ENCODE assay signal across 8 mouse cellular contexts in genomic region chr11:3647688-3648087, GRCm38 (mm10). TPM values are rescaled to one million over a fixed set of nuclear protein-coding genes. Genes with fewer than 3 reads are reported as not detected.
A peak's percentile ranks its signal among the peaks of the same experiment; 100 is the strongest.
DNase-seq lines count a peak whose midpoint lies in the region; ATAC-seq and TF ChIP-seq lines count a peak whose summit lies in the region.

No protein-coding gene starts in this region.

- peaks cover 8% of the 10 kb centered on the region; the same call in 1 of the 2 replicates for H3K4me1 ChIP-seq in kidney, adult 2 months (ENCODE audit: control insufficient read depth, insufficient read depth, low read length)
- H3K4me1 ChIP-seq in hindbrain, embryonic 11.5 days (replicated peaks; ENCODE audit: control insufficient read depth, insufficient read depth, low read length) = peaks cover 6% of the 10 kb centered on the region; the same call in 1 of the 2 replicates
- H3K4me1 ChIP-seq in midbrain, embryonic 15.5 days = peaks cover 32% of the 10 kb centered on the region

- H3K27ac ChIP-seq in kidney, adult 2 months (ENCODE audit: insufficient read depth, low read depth, low read length) = no peak overlapping the region
- no peak overlapping the region for H3K27ac ChIP-seq in hindbrain, embryonic 11.5 days (ENCODE audit: low read depth, low read length)
- H3K27ac ChIP-seq in midbrain, embryonic 15.5 days = no peak overlapping the region

- DNase-seq in kidney, adult 2 months = no peak
- no peak for DNase-seq in kidney, postnatal 10 days
- DNase-seq in R1 (ENCODE audit: low read depth, low spot score) = peak; percentile 18
- DNase-seq in hindbrain, embryonic 11.5 days (ENCODE audit: low spot score) = no peak
- no peak for DNase-seq in urinary bladder, postnatal 4 days (ENCODE audit: low spot score in 2 of 2)
- no peak for DNase-seq in embryo, embryonic 10.5 days (ENCODE audit: low spot score)
- DNase-seq in right cerebral cortex, postnatal 36 days (ENCODE audit: low spot score in 2 of 2) = no peak

- 84% methylated on average over 5 of the region's 5 CpGs for WGBS in kidney, adult 2 months
- WGBS in hindbrain, embryonic 11.5 days = 83% methylated on average over 5 of the region's 5 CpGs
- WGBS in midbrain, embryonic 15.5 days = 91% methylated on average over 5 of the region's 5 CpGs

- TF ChIP-seq POLR2A in kidney, adult 2 months (IDR thresholded peaks at IDR 0.05; ENCODE audit: low read depth, low read length) = no peak

- peaks cover 18% of the 10 kb centered on the region for H3K36me3 ChIP-seq in kidney, adult 2 months (ENCODE audit: control insufficient read depth, insufficient read depth, low read length)
- peaks cover 23% of the 10 kb centered on the region for H3K36me3 ChIP-seq in hindbrain, embryonic 11.5 days (ENCODE audit: control insufficient read depth, insufficient read depth, low read length)
- peaks cover 35% of the 10 kb centered on the region for H3K36me3 ChIP-seq in midbrain, embryonic 15.5 days (replicated peaks)

- H3K27me3 ChIP-seq in kidney, adult 2 months (replicated peaks; ENCODE audit: control insufficient read depth, insufficient read depth, low read length) = no peaks in the 10 kb centered on the region
- H3K27me3 ChIP-seq in hindbrain, embryonic 11.5 days (ENCODE audit: control insufficient read depth, insufficient read depth, low read length) = no peaks in the 10 kb centered on the region
- no peaks in the 10 kb centered on the region for H3K27me3 ChIP-seq in midbrain, embryonic 15.5 days (replicated peaks)

- peaks cover 17% of the 10 kb centered on the region; the same call in 1 of the 2 replicates for H3K9me3 ChIP-seq in hindbrain, embryonic 11.5 days (ENCODE audit: control insufficient read depth, low read length)
- H3K9me3 ChIP-seq in midbrain, embryonic 15.5 days = peaks cover 11% of the 10 kb centered on the region

- no peak for ATAC-seq in hindbrain, embryonic 11.5 days (ENCODE audit: low FRiP score)
- ATAC-seq in midbrain, embryonic 15.5 days (replicated peaks) = no peak

- TF ChIP-seq CTCF in kidney, adult 2 months (conservative IDR thresholded peaks at IDR 0.05; ENCODE audit: insufficient read depth, insufficient read length, low read depth, low read length) = no peak

- H3K4me2 ChIP-seq in hindbrain, embryonic 11.5 days (replicated peaks; ENCODE audit: low read depth, low read length) = peak overlapping the region; percentile 75
- H3K4me2 ChIP-seq in midbrain, embryonic 15.5 days = peak overlapping the region; percentile 84

- peak overlapping the region; percentile 97; the same call in 1 of the 2 replicates for H3K9ac ChIP-seq in hindbrain, embryonic 11.5 days (ENCODE audit: low read depth, low read length)
- peak overlapping the region; percentile 89; the same call in 1 of the 2 replicates for H3K9ac ChIP-seq in midbrain, embryonic 15.5 days

- peak overlapping the region; percentile 92 for H3K4me3 ChIP-seq in kidney, adult 2 months (ENCODE audit: insufficient read depth, low read depth, low read length)
- peak overlapping the region; percentile 97 for H3K4me3 ChIP-seq in hindbrain, embryonic 11.5 days (ENCODE audit: low read depth, low read length)
- H3K4me3 ChIP-seq in midbrain, embryonic 15.5 days = peak overlapping the region; percentile 70

RNA-seq across cellular contexts. Expression of gene Morc2a, which starts 1.3 kb away (rescaled TPM):
- polyA plus RNA-seq in kidney, adult 2 months (2012; rRNA removed) = 8.6 and 9.2 TPM in 2 replicates
- 31.3 and 32.1 TPM in 2 replicates for polyA plus RNA-seq in hindbrain, embryonic 11.5 days (2014; fragmentation: Nextera tagmentation; extraction: Ambion mirVana)
- polyA plus RNA-seq in midbrain, embryonic 15.5 days (2015; fragmentation: Nextera tagmentation; extraction: Ambion mirVana) = 39.5 and 42.5 TPM in 2 replicates
